Mouse (Mus musculus) heart, embryonic 11.5 days (tissue): ENCODE measurements around the gene Zfp445. TPM values are rescaled to one million over a fixed set of nuclear protein-coding genes. Genes with fewer than 3 reads are reported as not detected.

Experiments
- polyA plus RNA-seq: library from polyadenylated mRNA; unstranded; fragments of >200 nt; fragmentation: Nextera tagmentation; extraction: Ambion mirVana; gene quantifications from 2 replicates; pipeline ENCODE4 v1.2.1, GENCODE M21; 2014

Zfp445 gene
- polyA plus RNA-seq, 1 experiment from 2014 or later: 34.4 TPM

Other genes starting within 250 kb of the Zfp445 start
- gene Topaz1, start 118.7 kb downstream of the Zfp445 start, polyA plus RNA-seq: 0.10 TPM in 1 of 2 replicates, not detected in the other
- 4.4 and 5.0 TPM in 2 replicates for gene Tcaim, start 60.5 kb downstream of the Zfp445 start, polyA plus RNA-seq
- 0.47 and 0.51 TPM in 2 replicates for gene Gm35549, start 22.0 kb downstream of the Zfp445 start, polyA plus RNA-seq
- gene Zkscan7, start 19.7 kb upstream of the Zfp445 start, polyA plus RNA-seq: 1.3 and 1.7 TPM in 2 replicates
- 15.5 and 15.6 TPM in 2 replicates for gene Zfp105, start 57.1 kb upstream of the Zfp445 start, polyA plus RNA-seq
- 25.1 and 28.3 TPM in 2 replicates for gene 1110059G10Rik, start 85.0 kb upstream of the Zfp445 start, polyA plus RNA-seq
- gene Kif15, start 85.0 kb upstream of the Zfp445 start, polyA plus RNA-seq: 31.6 and 37.7 TPM in 2 replicates
- 15.4 and 18.6 TPM in 2 replicates for gene Tmem42, start 155.3 kb upstream of the Zfp445 start, polyA plus RNA-seq
- 0.19 and 0.46 TPM in 2 replicates for gene Tgm4, start 168.7 kb upstream of the Zfp445 start, polyA plus RNA-seq
- gene Zdhhc3, start 247.2 kb upstream of the Zfp445 start, polyA plus RNA-seq: 39.6 and 44.7 TPM in 2 replicates
- 90.1 and 100.0 TPM in 2 replicates for gene Exosc7, start 247.2 kb upstream of the Zfp445 start, polyA plus RNA-seq